Mouse (Mus musculus): ENCODE data around the gene Ccdc162.

Ccdc162 gene

GRCm38 (mm10) chr10:41542057-41542456, 174.4 kb downstream of the Ccdc162 start:
- DNase-seq (ENCODE audit: low read depth, low spot score): no peak

- no peak for DNase-seq (ENCODE audit: low read depth, low spot score)
Observed at GRCm38 (mm10) chr10:41538986-41539385, 177.4 kb downstream of the Ccdc162 start.

- no peak for DNase-seq (ENCODE audit: low read depth, low spot score)
Observed at GRCm38 (mm10) chr10:41537983-41538330, 178.5 kb downstream of the Ccdc162 start.

- no peak for DNase-seq (ENCODE audit: low read depth, low spot score)
Observed at GRCm38 (mm10) chr10:41537226-41537982, 179.0 kb downstream of the Ccdc162 start.

- no peak for DNase-seq (ENCODE audit: low read depth, low spot score)
Observed at GRCm38 (mm10) chr10:41536714-41537113, 179.7 kb downstream of the Ccdc162 start.

- DNase-seq (ENCODE audit: low read depth, low spot score): no peak
Observed at GRCm38 (mm10) chr10:41535991-41536390, 180.4 kb downstream of the Ccdc162 start.

- no peak for DNase-seq (ENCODE audit: low read depth, low spot score)
Observed at GRCm38 (mm10) chr10:41529972-41530371, 186.5 kb downstream of the Ccdc162 start.

GRCm38 (mm10) chr10:41525696-41526095, 190.7 kb downstream of the Ccdc162 start:
- no peak for DNase-seq (ENCODE audit: low read depth, low spot score)

- DNase-seq (ENCODE audit: low read depth, low spot score): no peak
Observed at GRCm38 (mm10) chr10:41523386-41523785, 193.0 kb downstream of the Ccdc162 start.

- DNase-seq (ENCODE audit: low read depth, low spot score): no peak
Observed at GRCm38 (mm10) chr10:41520410-41520673, 196.1 kb downstream of the Ccdc162 start.

GRCm38 (mm10) chr10:41519640-41520409, 196.6 kb downstream of the Ccdc162 start:
- DNase-seq (ENCODE audit: low read depth, low spot score): peak; percentile 59

GRCm38 (mm10) chr10:41518981-41519618, 197.3 kb downstream of the Ccdc162 start, which contains the start of gene Cd164:
TSS of gene Cd164 (plus strand) at chr10:41519414.
- peak; percentile 97 for DNase-seq (ENCODE audit: low read depth, low spot score)

- peak; percentile 62 for DNase-seq (ENCODE audit: low read depth, low spot score)
Observed at GRCm38 (mm10) chr10:41518508-41518980, 197.9 kb downstream of the Ccdc162 start.

GRCm38 (mm10) chr10:41514921-41515320, 201.5 kb downstream of the Ccdc162 start:
- no peak for DNase-seq (ENCODE audit: low read depth, low spot score)

- DNase-seq (ENCODE audit: low read depth, low spot score): no peak
Observed at GRCm38 (mm10) chr10:41514301-41514700, 202.1 kb downstream of the Ccdc162 start.

GRCm38 (mm10) chr10:41509160-41509559, 207.3 kb downstream of the Ccdc162 start:
- peak; percentile 43 for DNase-seq (ENCODE audit: low read depth, low spot score)

GRCm38 (mm10) chr10:41505446-41505845, 211.0 kb downstream of the Ccdc162 start:
- DNase-seq (ENCODE audit: low read depth, low spot score): peak; percentile 83

GRCm38 (mm10) chr10:41504996-41505395, 211.4 kb downstream of the Ccdc162 start:
- DNase-seq (ENCODE audit: low read depth, low spot score): no peak

- no peak for DNase-seq (ENCODE audit: low read depth, low spot score)
Observed at GRCm38 (mm10) chr10:41500941-41501340, 215.5 kb downstream of the Ccdc162 start.

GRCm38 (mm10) chr10:41491111-41491510, 225.3 kb downstream of the Ccdc162 start:
- no peak for DNase-seq (ENCODE audit: low read depth, low spot score)

- DNase-seq (ENCODE audit: low read depth, low spot score): no peak
Observed at GRCm38 (mm10) chr10:41490518-41490873, 225.9 kb downstream of the Ccdc162 start.

GRCm38 (mm10) chr10:41489708-41490517, 226.5 kb downstream of the Ccdc162 start, which contains the start of the genes Smpd2 and Ppil6:
TSS of gene Smpd2 (minus strand) at chr10:41490369.
TSS of gene Ppil6 (plus strand) at chr10:41490439.
- peak; percentile 97 for DNase-seq (ENCODE audit: low read depth, low spot score)

Measured in mesoderm, embryonic 11.5 days (tissue).